ENCODE assay signal across 9 mouse cellular contexts in genomic region chr7:133919918-133920317, GRCm38 (mm10).
DNase-seq lines count a peak whose midpoint lies in the region; ATAC-seq lines count a peak whose summit lies in the region.
"Had no signal": no experiment of that assay in that cellular context is flagged by ENCODE, and none has a peak within 500 bp of the region (broad histone marks: within the 10 kb centered on the region; RNA-seq: fewer than 3 reads in every experiment).

No protein-coding gene starts in this region.

- no peak overlapping the region for H3K4me2 ChIP-seq in kidney, embryonic 14.5 days (replicated peaks; ENCODE audit: low read depth, low read length)
- no peak overlapping the region for H3K4me2 ChIP-seq in intestine, embryonic 16.5 days (ENCODE audit: low read depth, low read length)
- H3K4me2 ChIP-seq: liver, embryonic 11.5 days had no signal

- no peak overlapping the region for H3K27ac ChIP-seq in kidney, embryonic 14.5 days (ENCODE audit: low read depth, low read length)
- H3K27ac ChIP-seq in intestine, embryonic 16.5 days (ENCODE audit: low read length), result no peak overlapping the region

- H3K4me3 ChIP-seq in kidney, embryonic 14.5 days (ENCODE audit: low read length), result no peak overlapping the region
- no peak overlapping the region for H3K4me3 ChIP-seq in intestine, embryonic 16.5 days (ENCODE audit: low read length)
- H3K4me3 ChIP-seq: myocyte had no signal

- H3K4me1 ChIP-seq in kidney, embryonic 14.5 days (ENCODE audit: control insufficient read depth, insufficient read depth, low read length), result no peaks in the 10 kb centered on the region
- peaks cover 11% of the 10 kb centered on the region for H3K4me1 ChIP-seq in intestine, embryonic 16.5 days (ENCODE audit: control insufficient read depth, insufficient read depth, low read length)

- WGBS in kidney, embryonic 14.5 days, result 85% methylated on average over 5 of the region's 5 CpGs
- 80% methylated on average over 5 of the region's 5 CpGs for whole genome bisulfite sequencing in intestine, embryonic 16.5 days

- DNase-seq in kidney, postnatal 14 days, result peak; percentile 36
- peak; percentile 31 for DNase-seq in heart, adult 8-10 months (ENCODE audit: low spot score)
- peak; percentile 48 to 87 for DNase-seq in left cerebral cortex, adult 8-10 months (ENCODE audit: low spot score in 2 of 2)
- peak; percentile 75 to 79 for DNase-seq in right cerebral cortex, adult 2 months (ENCODE audit: low spot score in 2 of 2)

- H3K9me3 ChIP-seq in kidney, embryonic 14.5 days (ENCODE audit: control insufficient read depth, low read length), result no peaks in the 10 kb centered on the region
- no peaks in the 10 kb centered on the region for H3K9me3 ChIP-seq in intestine, embryonic 16.5 days (ENCODE audit: control insufficient read depth, low read length)

- no peak for ATAC-seq in kidney, embryonic 14.5 days (ENCODE audit: low FRiP score, low TSS enrichment)
- no peak for ATAC-seq in megakaryocyte-erythroid progenitor cell, adult 5-6 weeks (replicated peaks; ENCODE audit: low FRiP score, low TSS enrichment, poor library complexity, severe bottlenecking)
- ATAC-seq in intestine, embryonic 16.5 days, result no peak

- H3K9ac ChIP-seq in kidney, embryonic 14.5 days (ENCODE audit: low read depth, low read length), result no peak overlapping the region
- H3K9ac ChIP-seq in intestine, embryonic 16.5 days (ENCODE audit: low read depth, low read length), result no peak overlapping the region

- H3K27me3 ChIP-seq in kidney, embryonic 14.5 days (ENCODE audit: control insufficient read depth, insufficient read depth, low read length), result no peaks in the 10 kb centered on the region
- no peaks in the 10 kb centered on the region for H3K27me3 ChIP-seq in intestine, embryonic 16.5 days (replicated peaks; ENCODE audit: control insufficient read depth, insufficient read depth, low read length)

- no peaks in the 10 kb centered on the region for H3K36me3 ChIP-seq in kidney, embryonic 14.5 days (ENCODE audit: control insufficient read depth, insufficient read depth, low read length)
- H3K36me3 ChIP-seq in intestine, embryonic 16.5 days (ENCODE audit: control insufficient read depth, insufficient read depth, low read length), result no peaks in the 10 kb centered on the region
